Mouse (Mus musculus): Measurements from ENCODE around the gene Itln1. TPM values are rescaled to one million over a fixed set of nuclear protein-coding genes. Genes with fewer than 3 reads are reported as not detected.

Itln1 gene
- polyA plus RNA-seq (2015; fragmentation: Nextera tagmentation; extraction: Ambion mirVana): not detected in 2 replicates

DNA sequence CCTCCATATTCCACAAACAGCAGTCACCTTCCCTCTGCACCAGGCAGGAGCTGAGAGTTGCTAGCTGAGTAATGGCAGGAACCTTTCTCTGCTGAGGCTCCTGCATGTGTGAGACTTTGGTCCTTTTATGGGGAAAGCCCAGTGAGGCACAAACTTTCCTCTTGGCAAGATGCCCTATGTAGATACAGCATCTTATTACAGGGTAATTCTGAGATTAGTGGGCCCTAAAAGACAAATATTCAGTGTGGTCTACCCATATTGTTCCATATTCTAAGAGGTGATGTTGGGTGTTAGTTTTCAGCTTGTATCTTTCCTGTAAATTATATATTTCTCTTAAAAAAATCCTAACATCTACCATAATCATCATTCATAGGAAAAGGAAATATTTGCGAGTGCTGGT, at the start of gene Itln1:
TSS of gene Itln1 (minus strand) at position 101 of the 400 bp plus-strand sequence.
- ATAC-seq (ENCODE audit: low FRiP score): no peak
- H3K9ac ChIP-seq (replicated peaks): no peak within 1 kb of the TSS
- H3K4me1 ChIP-seq: no peaks in the 10 kb centered on the region
- H3K27me3 ChIP-seq (replicated peaks): no peaks in the 10 kb centered on the region
- 0 out of 2 replicates have a peak, but pooled peaks cover 10% of the 10 kb centered on the region for H3K9me3 ChIP-seq (replicated peaks)
- no peak within 1 kb of the TSS for H3K27ac ChIP-seq (replicated peaks)
- H3K4me3 ChIP-seq (replicated peaks): no peak within 1 kb of the TSS
- no peaks in the 10 kb centered on the region for H3K36me3 ChIP-seq
- WGBS: 97% methylated on average over 1 of the region's 1 CpGs
- H3K4me2 ChIP-seq: no peak within 1 kb of the TSS

DNA sequence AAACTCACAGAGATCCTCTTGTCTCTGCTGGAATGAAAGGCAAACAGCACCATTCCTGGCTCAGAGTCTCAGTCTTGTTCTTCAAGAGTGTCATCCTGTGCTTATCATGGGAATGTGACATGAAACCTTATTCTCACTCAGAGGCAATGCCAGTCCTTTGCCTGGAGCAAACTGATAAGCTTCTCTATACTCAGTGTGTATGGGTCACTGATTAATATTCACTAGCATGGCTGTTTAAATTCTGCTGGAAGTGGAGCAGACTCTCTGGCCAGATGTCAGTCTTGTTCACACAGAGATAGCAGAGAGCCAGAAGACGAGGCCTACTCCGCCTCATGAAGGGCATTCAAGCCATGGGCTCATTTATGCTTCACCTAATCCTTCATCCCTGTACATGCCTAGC, 49.5 kb upstream of the Itln1 start:
- Histone ChIP-seq H3K4me2 (no peak overlapping the region), H3K9ac (replicated peaks) (no peak overlapping the region), H3K9me3 (replicated peaks) (no peaks in the 10 kb centered on the region), H3K4me3 (replicated peaks) (no peak overlapping the region), H3K27ac (replicated peaks) (no peak overlapping the region), H3K4me1 (no peaks in the 10 kb centered on the region), H3K27me3 (replicated peaks) (no peaks in the 10 kb centered on the region), H3K36me3 (no peaks in the 10 kb centered on the region)
- ATAC-seq (ENCODE audit: low FRiP score): no peak
- WGBS: 90% methylated on average over 2 of the region's 2 CpGs

DNA sequence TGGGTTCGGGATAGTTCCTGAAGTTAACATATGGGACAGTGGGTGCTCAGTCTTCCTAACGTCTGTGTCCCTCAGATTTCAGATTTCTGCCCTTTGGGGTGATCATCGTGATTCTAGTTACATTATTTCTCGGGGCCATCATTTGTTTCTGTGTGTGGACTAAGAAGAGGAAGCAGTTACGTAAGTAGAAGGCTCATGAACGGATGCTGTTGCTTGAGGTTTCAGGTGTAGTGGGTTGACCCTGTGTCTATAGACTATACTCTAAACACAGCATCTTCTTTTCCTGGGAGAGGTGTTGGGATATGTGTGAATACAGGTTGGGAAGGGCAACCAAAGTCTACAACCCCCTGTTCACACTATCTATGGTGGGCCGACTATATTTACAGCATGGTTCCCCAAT, 42.1 kb upstream of the Itln1 start:
- no peak overlapping the region for H3K4me2 ChIP-seq
- no peaks in the 10 kb centered on the region for H3K36me3 ChIP-seq
- no peaks in the 10 kb centered on the region for H3K4me1 ChIP-seq
- H3K9ac ChIP-seq (replicated peaks): no peak overlapping the region
- H3K27ac ChIP-seq (replicated peaks): no peak overlapping the region
- H3K27me3 ChIP-seq (replicated peaks): no peaks in the 10 kb centered on the region
- ATAC-seq (ENCODE audit: low FRiP score): no peak
- no peaks in the 10 kb centered on the region for H3K9me3 ChIP-seq (replicated peaks)
- H3K4me3 ChIP-seq (replicated peaks): no peak overlapping the region
- 89% methylated on average over 7 of the region's 7 CpGs for WGBS

DNA sequence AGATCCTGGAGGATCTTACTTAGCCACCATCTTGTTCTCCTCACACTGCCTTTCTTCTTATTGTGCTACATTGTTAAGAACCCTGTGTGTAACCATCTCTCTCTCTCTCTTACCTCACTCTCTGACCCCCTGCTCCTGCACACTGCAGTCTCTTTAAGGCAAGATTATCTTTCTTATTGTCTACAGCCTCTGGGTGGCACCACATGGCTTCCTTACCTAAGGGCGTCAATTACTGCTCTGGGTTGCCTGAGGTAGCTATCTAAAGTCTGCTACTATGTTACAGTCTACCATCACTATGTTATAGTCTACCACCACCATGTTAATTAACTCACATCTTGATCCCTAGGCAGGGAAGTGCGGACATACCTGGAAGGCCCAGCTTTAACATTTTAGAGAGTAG, 33.3 kb upstream of the Itln1 start:
- no peak overlapping the region for H3K4me2 ChIP-seq
- no peaks in the 10 kb centered on the region for H3K9me3 ChIP-seq (replicated peaks)
- H3K27me3 ChIP-seq (replicated peaks): no peaks in the 10 kb centered on the region
- no peak overlapping the region for H3K27ac ChIP-seq (replicated peaks)
- no peaks in the 10 kb centered on the region for H3K4me1 ChIP-seq
- no peak overlapping the region for H3K9ac ChIP-seq (replicated peaks)
- no peaks in the 10 kb centered on the region for H3K36me3 ChIP-seq
- 68% methylated on average over 2 of the region's 2 CpGs for WGBS
- ATAC-seq (ENCODE audit: low FRiP score): no peak
- no peak overlapping the region for H3K4me3 ChIP-seq (replicated peaks)

DNA sequence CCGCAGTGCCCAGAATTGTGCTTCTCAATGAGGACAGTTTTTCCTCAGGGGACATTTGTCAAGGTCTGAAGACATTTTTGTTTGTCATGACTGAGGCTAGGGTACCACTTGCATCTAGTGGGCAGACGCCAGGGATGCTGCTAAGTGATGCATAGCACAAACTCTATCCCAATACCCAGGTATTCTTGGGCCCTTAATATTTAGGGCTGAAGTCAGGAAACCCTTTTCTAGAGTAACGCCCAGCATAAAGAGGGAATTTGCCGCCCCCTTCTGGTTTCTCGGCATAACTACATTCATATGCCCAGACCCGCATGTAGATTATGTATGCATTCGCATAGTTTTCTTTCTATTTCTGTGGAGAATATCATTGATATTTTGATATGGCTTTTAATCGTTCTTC, 31.7 kb upstream of the Itln1 start:
- H3K9ac ChIP-seq (replicated peaks): no peak overlapping the region
- H3K4me1 ChIP-seq: no peaks in the 10 kb centered on the region
- H3K27me3 ChIP-seq (replicated peaks): no peaks in the 10 kb centered on the region
- H3K4me3 ChIP-seq (replicated peaks): no peak overlapping the region
- no peaks in the 10 kb centered on the region for H3K36me3 ChIP-seq
- no peak for ATAC-seq (ENCODE audit: low FRiP score)
- no peak overlapping the region for H3K4me2 ChIP-seq
- WGBS: 29% methylated on average over 8 of the region's 8 CpGs
- no peak overlapping the region for H3K27ac ChIP-seq (replicated peaks)
- H3K9me3 ChIP-seq (replicated peaks): no peaks in the 10 kb centered on the region

DNA sequence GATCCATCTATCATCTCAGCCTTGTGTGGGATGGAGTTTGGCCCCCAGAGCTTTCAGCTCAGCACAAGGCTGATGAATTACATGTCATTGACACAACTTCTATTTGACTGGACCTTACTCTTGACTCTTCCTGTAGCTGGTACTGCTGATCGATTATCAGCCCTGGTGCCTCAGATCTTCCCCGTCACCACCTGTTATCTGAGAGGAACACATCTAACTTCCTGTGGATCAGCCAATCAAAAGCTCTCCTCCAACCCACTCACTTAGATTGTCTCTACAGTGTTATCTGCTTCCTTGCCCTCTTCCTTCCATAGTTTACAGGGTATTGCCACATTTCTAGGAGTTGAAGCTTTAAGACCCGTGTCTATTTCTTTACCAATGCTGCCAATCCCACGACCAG, 30.8 kb upstream of the Itln1 start:
- no peak overlapping the region for H3K4me3 ChIP-seq (replicated peaks)
- H3K36me3 ChIP-seq: no peaks in the 10 kb centered on the region
- H3K4me1 ChIP-seq: no peaks in the 10 kb centered on the region
- no peaks in the 10 kb centered on the region for H3K9me3 ChIP-seq (replicated peaks)
- no peak for ATAC-seq (ENCODE audit: low FRiP score)
- H3K4me2 ChIP-seq: no peak overlapping the region
- no peak overlapping the region for H3K27ac ChIP-seq (replicated peaks)
- no peak overlapping the region for H3K9ac ChIP-seq (replicated peaks)
- WGBS: 81% methylated on average over 4 of the region's 4 CpGs
- no peaks in the 10 kb centered on the region for H3K27me3 ChIP-seq (replicated peaks)

DNA sequence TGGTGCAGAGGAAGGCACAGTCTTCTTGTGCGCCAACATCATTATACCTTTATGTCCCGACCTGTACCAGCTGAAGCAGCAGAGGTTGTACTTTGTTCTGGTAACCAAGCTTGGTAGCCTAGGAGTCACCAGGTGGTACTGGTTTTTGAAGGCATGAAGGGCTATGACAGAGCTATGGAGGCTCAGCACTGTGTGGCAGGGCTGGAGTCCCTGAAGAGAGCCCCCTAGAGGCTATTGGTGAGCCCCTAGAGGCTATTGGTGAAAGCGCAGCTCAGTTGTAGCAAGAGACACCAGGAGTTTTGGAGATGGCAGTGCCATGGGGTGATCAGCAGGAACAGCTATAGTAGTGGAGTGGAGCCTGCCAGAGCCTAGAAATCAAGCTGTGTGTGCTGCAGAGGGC, 29.2 kb upstream of the Itln1 start:
- H3K36me3 ChIP-seq: no peaks in the 10 kb centered on the region
- no peaks in the 10 kb centered on the region for H3K9me3 ChIP-seq (replicated peaks)
- ATAC-seq (ENCODE audit: low FRiP score): no peak
- 60% methylated on average over 3 of the region's 3 CpGs for WGBS
- H3K9ac ChIP-seq (replicated peaks): no peak overlapping the region
- no peak overlapping the region for H3K27ac ChIP-seq (replicated peaks)
- H3K4me2 ChIP-seq: no peak overlapping the region
- no peaks in the 10 kb centered on the region for H3K4me1 ChIP-seq
- no peak overlapping the region for H3K4me3 ChIP-seq (replicated peaks)
- no peaks in the 10 kb centered on the region for H3K27me3 ChIP-seq (replicated peaks)

DNA sequence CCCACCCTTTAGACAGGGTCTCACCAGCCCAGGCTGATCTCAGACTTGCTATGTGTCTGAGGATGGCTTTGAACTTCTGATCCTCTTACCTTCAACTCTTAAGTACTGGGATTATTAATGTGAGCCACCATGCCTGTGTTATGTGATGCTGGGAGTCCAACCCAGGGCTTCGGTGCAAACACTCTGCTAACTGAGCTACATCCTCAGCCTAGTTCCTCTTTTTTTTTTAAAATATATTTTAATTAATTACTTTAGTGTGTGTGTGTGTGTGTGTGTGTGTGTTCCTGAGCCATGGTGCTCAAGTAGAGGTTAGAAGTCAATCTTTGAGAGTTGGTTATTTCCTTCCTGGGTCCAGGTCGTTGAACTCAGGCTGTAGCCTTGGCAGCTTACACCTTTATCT, 27.9 kb upstream of the Itln1 start:
- WGBS: 89% methylated on average over 2 of the region's 2 CpGs
- H3K4me2 ChIP-seq: no peak overlapping the region
- H3K9me3 ChIP-seq (replicated peaks): no peaks in the 10 kb centered on the region
- no peak for ATAC-seq (ENCODE audit: low FRiP score)
- no peak overlapping the region for H3K9ac ChIP-seq (replicated peaks)
- no peaks in the 10 kb centered on the region for H3K4me1 ChIP-seq
- no peaks in the 10 kb centered on the region for H3K36me3 ChIP-seq
- no peaks in the 10 kb centered on the region for H3K27me3 ChIP-seq (replicated peaks)
- no peak overlapping the region for H3K27ac ChIP-seq (replicated peaks)
- no peak overlapping the region for H3K4me3 ChIP-seq (replicated peaks)

DNA sequence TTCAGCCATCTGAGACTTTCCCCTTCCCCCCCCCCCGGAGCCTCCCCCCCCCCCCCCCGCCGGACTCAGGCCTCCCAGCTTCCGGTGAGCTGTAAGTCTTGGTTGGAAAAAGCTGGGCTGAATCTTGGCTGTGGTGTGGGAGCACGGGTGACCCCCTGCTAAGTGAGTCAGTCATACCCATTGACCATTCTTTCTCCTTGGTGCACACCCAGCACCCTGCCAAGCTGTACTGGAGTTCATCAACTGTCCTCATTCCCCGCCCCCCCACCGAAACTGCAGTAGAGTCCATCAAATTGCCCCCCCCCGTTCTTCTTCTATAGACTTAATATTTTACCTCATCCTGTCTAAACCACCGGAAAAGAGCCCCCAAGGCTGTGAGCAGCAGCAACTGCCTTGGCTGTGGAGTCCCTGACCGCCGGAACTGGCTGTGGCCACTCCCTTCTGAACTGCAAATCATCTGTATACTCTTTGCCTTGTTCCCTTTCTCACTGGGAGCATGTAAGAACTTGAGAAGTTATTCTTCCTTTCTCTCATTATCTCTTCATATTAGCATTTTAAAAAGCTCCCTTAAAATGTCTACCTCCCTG, 26.6 kb upstream of the Itln1 start:
- WGBS: 78% methylated on average over 7 of the region's 11 CpGs
- no peak for ATAC-seq (ENCODE audit: low FRiP score)

DNA sequence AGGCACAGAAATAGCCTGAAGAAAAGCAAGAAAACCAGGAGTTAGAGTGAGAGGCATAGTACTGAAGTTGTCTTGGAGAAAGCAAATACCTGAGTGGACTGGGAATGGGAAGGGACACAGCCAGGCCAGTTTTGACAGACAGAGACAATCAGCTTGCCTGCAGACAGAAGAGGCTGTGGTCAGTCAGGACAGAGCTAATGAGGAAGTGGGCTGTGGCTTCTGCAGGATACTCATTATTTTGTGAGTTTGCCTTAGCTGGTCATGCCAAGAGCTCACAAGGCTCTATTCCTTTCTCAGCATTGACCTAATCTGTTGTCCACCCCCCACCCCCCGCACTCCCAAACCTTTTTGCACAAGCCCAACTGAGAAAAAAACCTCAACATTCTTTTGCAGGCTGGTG, 26.1 kb upstream of the Itln1 start:
- Histone ChIP-seq H3K9ac (replicated peaks) (no peak overlapping the region), H3K4me2 (no peak overlapping the region), H3K36me3 (no peaks in the 10 kb centered on the region), H3K27me3 (replicated peaks) (no peaks in the 10 kb centered on the region), H3K9me3 (replicated peaks) (no peaks in the 10 kb centered on the region), H3K4me3 (replicated peaks) (no peak overlapping the region), H3K27ac (replicated peaks) (no peak overlapping the region), H3K4me1 (no peaks in the 10 kb centered on the region)
- 88% methylated on average over 1 of the region's 1 CpGs for WGBS
- no peak for ATAC-seq (ENCODE audit: low FRiP score)

More for the DNA sequence above, 26.6 kb upstream of the Itln1 start:
- Histone ChIP-seq H3K9me3 (replicated peaks) (no peaks in the 10 kb centered on the region), H3K27ac (replicated peaks) (no peak overlapping the region), H3K4me2 (no peak overlapping the region), H3K27me3 (replicated peaks) (no peaks in the 10 kb centered on the region), H3K4me1 (no peaks in the 10 kb centered on the region), H3K4me3 (replicated peaks) (no peak overlapping the region), H3K36me3 (no peaks in the 10 kb centered on the region), H3K9ac (replicated peaks) (no peak overlapping the region)

DNA sequence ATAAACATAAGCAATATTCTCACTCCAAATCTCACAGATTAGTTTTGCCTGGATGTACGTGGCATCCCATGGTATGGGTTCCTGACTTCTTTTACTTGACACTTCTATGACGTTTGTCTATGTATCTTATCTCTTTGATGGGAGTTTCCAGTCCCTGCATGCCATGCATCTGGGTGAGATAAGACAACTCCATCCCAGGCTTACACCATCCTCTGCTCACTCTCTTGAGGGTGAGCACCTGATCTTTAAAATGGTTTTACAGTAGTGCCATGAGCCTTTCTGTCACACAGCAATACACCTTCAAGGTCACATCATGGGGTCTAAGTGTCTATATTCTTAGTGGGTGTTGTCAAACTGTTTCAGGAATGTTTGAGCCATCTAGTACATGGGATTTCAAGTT, 25.2 kb upstream of the Itln1 start:
- Histone ChIP-seq H3K27me3 (replicated peaks) (no peaks in the 10 kb centered on the region), H3K27ac (replicated peaks) (no peak overlapping the region), H3K4me3 (replicated peaks) (no peak overlapping the region), H3K9me3 (replicated peaks) (no peaks in the 10 kb centered on the region), H3K36me3 (no peaks in the 10 kb centered on the region), H3K9ac (replicated peaks) (no peak overlapping the region), H3K4me1 (no peaks in the 10 kb centered on the region), H3K4me2 (no peak overlapping the region)
- 69% methylated on average over 2 of the region's 2 CpGs for WGBS
- no peak for ATAC-seq (ENCODE audit: low FRiP score)

DNA sequence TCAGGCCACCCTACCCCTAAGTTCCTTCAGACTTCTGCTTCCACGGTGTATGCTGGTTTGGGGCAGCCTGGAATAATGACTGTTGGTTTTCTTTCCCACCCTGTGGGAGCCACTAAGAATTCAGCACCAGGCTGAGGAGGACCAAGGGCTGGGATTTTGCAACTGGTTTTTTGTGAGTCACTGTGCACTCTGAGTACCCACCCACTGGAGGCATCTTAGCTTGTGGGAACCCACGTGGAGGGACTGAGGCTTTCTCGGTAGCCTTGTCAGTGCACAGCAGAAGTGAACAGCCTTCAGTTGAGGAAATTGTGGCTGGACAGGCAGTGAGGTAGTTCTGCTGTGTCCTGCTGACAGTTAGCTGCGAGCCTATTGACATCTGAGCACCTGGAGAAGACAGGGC, 23.8 kb upstream of the Itln1 start, which contains the start of gene Cd244a:
TSS of gene Cd244a (plus strand) at position 296 of the 400 bp plus-strand sequence.
- H3K27ac ChIP-seq (replicated peaks): no peak within 1 kb of the TSS
- H3K9me3 ChIP-seq (replicated peaks): no peaks in the 10 kb centered on the region
- H3K27me3 ChIP-seq (replicated peaks): no peaks in the 10 kb centered on the region
- 83% methylated on average over 4 of the region's 4 CpGs for WGBS
- H3K4me2 ChIP-seq: no peak within 1 kb of the TSS
- H3K9ac ChIP-seq (replicated peaks): no peak within 1 kb of the TSS
- no peaks in the 10 kb centered on the region for H3K36me3 ChIP-seq
- H3K4me3 ChIP-seq (replicated peaks): no peak within 1 kb of the TSS
- ATAC-seq (ENCODE audit: low FRiP score): no peak
- no peaks in the 10 kb centered on the region for H3K4me1 ChIP-seq

DNA sequence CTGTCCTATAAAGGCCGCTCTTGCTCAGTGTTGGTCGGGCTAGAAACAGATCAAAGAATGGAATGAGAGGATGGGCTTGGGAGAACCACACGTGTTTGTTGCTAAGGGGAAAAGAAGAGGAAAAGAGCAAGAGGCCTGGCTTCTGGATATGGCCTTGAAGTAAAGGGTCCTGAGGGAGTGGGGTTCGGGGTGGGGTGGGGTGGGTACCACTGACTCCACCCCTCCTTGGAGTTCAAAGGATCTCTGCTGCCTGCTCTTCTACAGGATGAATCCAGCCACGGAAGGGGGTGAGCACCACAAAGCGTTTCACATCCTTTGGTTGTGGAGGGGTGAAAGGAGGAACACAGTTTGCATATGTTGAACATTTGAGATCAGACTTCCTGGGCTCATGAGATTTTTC, 23.3 kb upstream of the Itln1 start:
- Histone ChIP-seq H3K4me3 (replicated peaks) (no peak overlapping the region), H3K27ac (replicated peaks) (no peak overlapping the region), H3K4me2 (no peak overlapping the region), H3K36me3 (no peaks in the 10 kb centered on the region), H3K9ac (replicated peaks) (no peak overlapping the region), H3K27me3 (replicated peaks) (no peaks in the 10 kb centered on the region), H3K4me1 (no peaks in the 10 kb centered on the region), H3K9me3 (replicated peaks) (no peaks in the 10 kb centered on the region)
- ATAC-seq (ENCODE audit: low FRiP score): no peak
- WGBS: 74% methylated on average over 6 of the region's 6 CpGs

Data from neural tube, embryonic 15.5 days (tissue).